Mouse (Mus musculus) embryonic facial prominence, embryonic 14.5 days (tissue): ENCODE measurements around the gene Gpr4. TPM values are rescaled to one million over a fixed set of nuclear protein-coding genes. Genes with fewer than 3 reads are reported as not detected.

ENCODE experiments used
- ATAC-seq: fragments of 200-750 bp; cut with Nextera tagmentation; 2 replicates; pipeline ENCODE4 v1.8.0; 2017; ENCODE audit warnings: low read depth, moderate number of reproducible peaks, moderate TSS enrichment
- DNase-seq: peaks from one replicate; pipeline ENCODE4 v3.0.0-alpha.2; 2015; ENCODE audit warnings: low spot score
- H3K27ac ChIP-seq: fragments of 300-500 bp; sonication (generic); replicated peaks from 2 replicates; pipeline ENCODE4 v1.5.1; 2014; ENCODE audit warnings: low read depth, mild to moderate bottlenecking, low read length, moderate library complexity
- H3K27me3 ChIP-seq: fragments of 300-500 bp; sonication (generic); replicated peaks from 2 replicates; pipeline ENCODE4 v1.6.1; 2014; ENCODE audit warnings: low read length; ENCODE audit not compliant: control insufficient read depth, insufficient read depth
- H3K36me3 ChIP-seq: fragments of 300-500 bp; sonication (generic); 2 replicates; pipeline ENCODE4 v1.6.1; 2014; ENCODE audit warnings: low read length, mixed read lengths; ENCODE audit not compliant: control insufficient read depth, insufficient read depth
- H3K4me1 ChIP-seq: fragments of 300-500 bp; sonication (generic); 2 replicates; pipeline ENCODE4 v1.6.1; 2014; ENCODE audit warnings: antibody characterized with exemption, low read length; ENCODE audit not compliant: control insufficient read depth, insufficient read depth
- H3K4me2 ChIP-seq: fragments of 300-500 bp; sonication (generic); 2 replicates; pipeline ENCODE4 v1.6.1; 2014; ENCODE audit warnings: low read depth, mild to moderate bottlenecking, low read length, moderate library complexity, mixed read lengths
- H3K4me3 ChIP-seq: fragments of 300-500 bp; sonication (generic); 2 replicates; pipeline ENCODE4 v1.5.1; 2014; ENCODE audit warnings: low read depth, mild to moderate bottlenecking, low read length
- H3K9ac ChIP-seq: fragments of 300-500 bp; sonication (generic); 2 replicates; pipeline ENCODE4 v1.6.1; 2014; ENCODE audit warnings: low read depth, mild to moderate bottlenecking, low read length, moderate library complexity, mixed read lengths
- H3K9me3 ChIP-seq: fragments of 300-500 bp; sonication (generic); 2 replicates; pipeline ENCODE4 v1.6.1; 2016; ENCODE audit warnings: low read length; ENCODE audit not compliant: control insufficient read depth
- WGBS: fragments of 180-500 bp; shearing (Covaris S2); extraction: QIAGEN DNeasy Blood & Tissue Kit; methylation state at CpG from one replicate; pipeline ENCODE4 v1.1.7; 2014; 5-methylcytosine and 5-hydroxymethylcytosine counted together
- polyA plus RNA-seq: library from polyadenylated mRNA; unstranded; fragments of >200 nt; fragmentation: Nextera tagmentation; extraction: Ambion mirVana; gene quantifications from 2 replicates; pipeline ENCODE4 v1.2.1, GENCODE M21; 2014

Gene Gpr4
- polyA plus RNA-seq, 1 experiment from 2014 or later, result 1.7 TPM

GRCm38 (mm10) chr7:19227883-19228792 lies 15.8 kb downstream of the Gpr4 start, which contains the start of gene Opa3:
TSS of gene Opa3 (plus strand) at chr7:19228334.
- 0% methylated on average over 44 of the region's 91 CpGs for WGBS
- peak; percentile 94 for ATAC-seq

GRCm38 (mm10) chr7:19228793-19229148 lies 16.4 kb downstream of the Gpr4 start:
- H3K4me2 ChIP-seq, result peak overlapping the region; percentile 69
- no peak for DNase-seq
- no peak for ATAC-seq
- H3K9me3 ChIP-seq, result no peaks in the 10 kb centered on the region
- 0% methylated on average over 9 of the region's 14 CpGs for WGBS
- H3K27me3 ChIP-seq, result no peaks in the 10 kb centered on the region
- peaks cover 5% of the 10 kb centered on the region; the same call in 1 of the 2 replicates for H3K36me3 ChIP-seq
- H3K27ac ChIP-seq, result peak overlapping the region; percentile 71
- H3K4me1 ChIP-seq, result peaks cover 10% of the 10 kb centered on the region
- H3K4me3 ChIP-seq, result peak overlapping the region; percentile 67
- peak overlapping the region; percentile 69 for H3K9ac ChIP-seq

More at GRCm38 (mm10) chr7:19227883-19228792, 15.8 kb downstream of the Gpr4 start, which contains the start of gene Opa3:
- peak within 1 kb of the TSS; percentile 71 for H3K4me2 ChIP-seq
- peaks cover 5% of the 10 kb centered on the region; the same call in 1 of the 2 replicates for H3K36me3 ChIP-seq
- no peaks in the 10 kb centered on the region for H3K27me3 ChIP-seq
- peak within 1 kb of the TSS; percentile 82 for H3K9ac ChIP-seq
- H3K4me3 ChIP-seq, result peak within 1 kb of the TSS; percentile 67
- peaks cover 10% of the 10 kb centered on the region for H3K4me1 ChIP-seq
- DNase-seq, result peak; percentile 100
- peak within 1 kb of the TSS; percentile 99 for H3K27ac ChIP-seq
- no peaks in the 10 kb centered on the region for H3K9me3 ChIP-seq

GRCm38 (mm10) chr7:19229404-19229803 lies 17.1 kb downstream of the Gpr4 start:
- Histone ChIP-seq H3K9me3 (no peaks in the 10 kb centered on the region), H3K27me3 (no peaks in the 10 kb centered on the region), H3K9ac (peak overlapping the region; percentile 69), H3K4me3 (peak overlapping the region; percentile 67), H3K4me1 (peaks cover 10% of the 10 kb centered on the region), H3K4me2 (peak overlapping the region; percentile 69), H3K36me3 (peaks cover 5% of the 10 kb centered on the region; the same call in 1 of the 2 replicates), H3K27ac (peak overlapping the region; percentile 71)
- no peak for DNase-seq
- WGBS, result 44% methylated on average over 5 of the region's 5 CpGs
- ATAC-seq, result no peak

GRCm38 (mm10) chr7:19230041-19230580 lies 17.8 kb downstream of the Gpr4 start:
- Histone ChIP-seq H3K4me1 (peaks cover 10% of the 10 kb centered on the region), H3K4me2 (peak overlapping the region; percentile 69), H3K4me3 (no peak overlapping the region), H3K27ac (no peak overlapping the region), H3K9me3 (no peaks in the 10 kb centered on the region), H3K36me3 (peaks cover 5% of the 10 kb centered on the region; the same call in 1 of the 2 replicates), H3K9ac (no peak overlapping the region), H3K27me3 (no peaks in the 10 kb centered on the region)
- DNase-seq (no peak), ATAC-seq (no peak)
- 93% methylated on average over 2 of the region's 2 CpGs for WGBS

- H3K4me3 ChIP-seq, result no peak overlapping the region
- DNase-seq, result no peak
- H3K9ac ChIP-seq, result no peak overlapping the region
- no peak for ATAC-seq
- H3K27me3 ChIP-seq, result no peaks in the 10 kb centered on the region
- 87% methylated on average over 5 of the region's 5 CpGs for WGBS
- no peak overlapping the region for H3K27ac ChIP-seq
- no peak overlapping the region for H3K4me2 ChIP-seq
- peaks cover 10% of the 10 kb centered on the region for H3K4me1 ChIP-seq
- H3K9me3 ChIP-seq, result no peaks in the 10 kb centered on the region
- peaks cover under 1% of the 10 kb centered on the region; the same call in 1 of the 2 replicates for H3K36me3 ChIP-seq
These were observed 18.6 kb downstream of the Gpr4 start for GRCm38 (mm10) chr7:19230899-19231298.

GRCm38 (mm10) chr7:19231849-19232248 lies 19.5 kb downstream of the Gpr4 start:
- H3K4me2 ChIP-seq, result no peak overlapping the region
- ATAC-seq, result no peak
- WGBS, result 88% methylated on average over 3 of the region's 3 CpGs
- no peaks in the 10 kb centered on the region for H3K36me3 ChIP-seq
- no peak overlapping the region for H3K9ac ChIP-seq
- H3K4me1 ChIP-seq, result peaks cover 7% of the 10 kb centered on the region
- no peak overlapping the region for H3K27ac ChIP-seq
- no peaks in the 10 kb centered on the region for H3K9me3 ChIP-seq
- H3K27me3 ChIP-seq, result no peaks in the 10 kb centered on the region
- H3K4me3 ChIP-seq, result no peak overlapping the region
- no peak for DNase-seq

- H3K9ac ChIP-seq, result no peak overlapping the region
- DNase-seq, result no peak
- H3K9me3 ChIP-seq, result no peaks in the 10 kb centered on the region
- H3K4me1 ChIP-seq, result 0 out of 2 replicates have a peak, but pooled peaks cover 1% of the 10 kb centered on the region
- H3K27ac ChIP-seq, result no peak overlapping the region
- H3K36me3 ChIP-seq, result no peaks in the 10 kb centered on the region
- no peaks in the 10 kb centered on the region for H3K27me3 ChIP-seq
- H3K4me2 ChIP-seq, result no peak overlapping the region
- no peak overlapping the region for H3K4me3 ChIP-seq
- 81% methylated on average over 5 of the region's 5 CpGs for WGBS
- ATAC-seq, result no peak
These were observed 22.3 kb downstream of the Gpr4 start for GRCm38 (mm10) chr7:19234652-19235051.

GRCm38 (mm10) chr7:19235092-19235671 lies 22.8 kb downstream of the Gpr4 start:
- 92% methylated on average over 2 of the region's 2 CpGs for WGBS
- H3K4me1 ChIP-seq, result no peaks in the 10 kb centered on the region
- H3K4me3 ChIP-seq, result no peak overlapping the region
- H3K36me3 ChIP-seq, result no peaks in the 10 kb centered on the region
- no peaks in the 10 kb centered on the region for H3K9me3 ChIP-seq
- no peak overlapping the region for H3K9ac ChIP-seq
- ATAC-seq, result no peak
- no peaks in the 10 kb centered on the region for H3K27me3 ChIP-seq
- no peak overlapping the region for H3K27ac ChIP-seq
- no peak overlapping the region for H3K4me2 ChIP-seq
- no peak for DNase-seq
